Mouse (Mus musculus) midbrain, embryonic 12.5 days (tissue): Measurements from ENCODE around the gene Gm13090. TPM values are rescaled to one million over a fixed set of nuclear protein-coding genes. Genes with fewer than 3 reads are reported as not detected.
A peak's percentile ranks its signal among the peaks of the same experiment; 100 is the strongest.

Experiments used
- ATAC-seq: fragments of 200-750 bp; cut with Nextera tagmentation; 2 replicates; pipeline ENCODE4 v1.8.0; 2017; ENCODE audit warnings: low read depth, moderate TSS enrichment, moderate library complexity; ENCODE audit not compliant: low FRiP score
- H3K27ac ChIP-seq: fragments of 300-500 bp; sonication (generic); replicated peaks from 2 replicates; pipeline ENCODE4 v1.5.1; 2016; ENCODE audit warnings: mild to moderate bottlenecking
- H3K27me3 ChIP-seq: fragments of 300-500 bp; sonication (generic); 2 replicates; pipeline ENCODE4 v1.6.1; 2016; ENCODE audit warnings: mild to moderate bottlenecking
- H3K36me3 ChIP-seq: fragments of 300-500 bp; sonication (generic); 2 replicates; pipeline ENCODE4 v1.6.1; 2016
- H3K4me1 ChIP-seq: fragments of 300-500 bp; sonication (generic); 2 replicates; pipeline ENCODE4 v1.6.1; 2016
- H3K4me2 ChIP-seq: fragments of 300-500 bp; sonication (generic); replicated peaks from 2 replicates; pipeline ENCODE4 v1.6.1; 2016; ENCODE audit warnings: mild to moderate bottlenecking, moderate library complexity
- H3K4me3 ChIP-seq: fragments of 300-500 bp; sonication (generic); 2 replicates; pipeline ENCODE4 v1.5.1; 2016; ENCODE audit warnings: mild to moderate bottlenecking
- H3K9ac ChIP-seq: fragments of 300-500 bp; sonication (generic); replicated peaks from 2 replicates; pipeline ENCODE4 v1.6.1; 2016; ENCODE audit warnings: mild to moderate bottlenecking, moderate library complexity
- H3K9me3 ChIP-seq: fragments of 300-500 bp; sonication (generic); 2 replicates; pipeline ENCODE4 v1.6.1; 2016; ENCODE audit warnings: mild to moderate bottlenecking
- WGBS: fragments of 180-500 bp; shearing (Covaris S2); methylation state at CpG from one replicate; pipeline ENCODE4 v1.1.7; 2016; 5-methylcytosine and 5-hydroxymethylcytosine counted together
- polyA plus RNA-seq: library from polyadenylated mRNA; unstranded; fragments of >200 nt; fragmentation: Nextera tagmentation; extraction: Ambion mirVana; gene quantifications from 2 replicates; pipeline ENCODE4 v1.2.1, GENCODE M21; 2016

Gene Gm13090
- polyA plus RNA-seq = 0.43 TPM in 1 of 2 replicates, not detected in the other

DNA sequence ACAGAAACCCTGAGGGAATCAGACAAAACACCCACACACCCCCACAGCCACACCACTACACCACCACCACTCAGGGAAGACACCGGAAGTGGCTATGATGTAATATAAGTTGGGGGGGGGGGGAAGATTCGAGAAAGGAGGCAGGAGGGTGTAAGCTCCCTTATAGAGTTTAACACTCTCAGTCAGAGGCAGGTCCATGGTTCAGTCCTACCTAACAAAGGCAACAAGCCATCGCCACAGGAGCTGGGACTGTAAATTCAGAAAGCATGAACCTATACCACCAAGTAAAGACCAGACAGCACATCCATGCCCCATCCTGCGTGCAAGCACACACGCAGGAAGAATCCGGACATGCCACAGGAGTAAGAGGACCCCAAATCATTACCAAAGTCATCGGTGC, at the start of gene Gm13090:
Gene Gm13090 (plus strand): TSS at position 301 of the 400 bp plus-strand sequence.
- Histone ChIP-seq H3K9me3 (no peaks in the 10 kb centered on the region), H3K36me3 (peaks cover 51% of the 10 kb centered on the region), H3K4me1 (peaks cover 8% of the 10 kb centered on the region; the same call in 1 of the 2 replicates), H3K4me2 (no peak within 1 kb of the TSS), H3K4me3 (no peak within 1 kb of the TSS), H3K27me3 (no peaks in the 10 kb centered on the region), H3K27ac (no peak within 1 kb of the TSS), H3K9ac (no peak within 1 kb of the TSS)
- no peak for ATAC-seq
- WGBS = 93% methylated on average over 7 of the region's 7 CpGs

DNA sequence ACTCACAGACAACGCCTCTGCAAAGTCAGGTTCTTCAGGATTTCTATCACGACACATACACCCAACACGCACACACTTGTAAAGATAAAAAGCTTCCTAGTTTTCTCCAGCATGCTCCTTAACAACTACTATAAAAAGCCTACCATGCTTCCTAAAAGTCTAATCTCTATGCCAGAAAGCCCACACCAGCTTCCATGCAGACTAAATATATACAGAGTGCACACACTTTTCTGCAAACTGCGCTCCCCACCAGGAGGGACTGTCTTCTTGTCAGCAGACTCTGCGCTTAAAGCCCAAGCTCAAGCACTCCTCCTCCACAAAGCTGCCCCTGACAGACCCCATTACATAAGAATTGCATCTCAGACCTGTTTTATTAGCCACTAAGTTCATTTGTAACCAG, 47.9 kb upstream of the Gm13090 start:
- ATAC-seq = no peak
- WGBS = 89% methylated on average over 5 of the region's 5 CpGs
- no peak overlapping the region for H3K4me3 ChIP-seq
- no peak overlapping the region for H3K4me2 ChIP-seq
- H3K9me3 ChIP-seq = no peaks in the 10 kb centered on the region
- no peak overlapping the region for H3K27ac ChIP-seq
- no peak overlapping the region; the same call in 1 of the 2 replicates for H3K9ac ChIP-seq
- peaks cover 17% of the 10 kb centered on the region for H3K4me1 ChIP-seq
- H3K27me3 ChIP-seq = peaks cover 12% of the 10 kb centered on the region
- no peaks in the 10 kb centered on the region for H3K36me3 ChIP-seq

DNA sequence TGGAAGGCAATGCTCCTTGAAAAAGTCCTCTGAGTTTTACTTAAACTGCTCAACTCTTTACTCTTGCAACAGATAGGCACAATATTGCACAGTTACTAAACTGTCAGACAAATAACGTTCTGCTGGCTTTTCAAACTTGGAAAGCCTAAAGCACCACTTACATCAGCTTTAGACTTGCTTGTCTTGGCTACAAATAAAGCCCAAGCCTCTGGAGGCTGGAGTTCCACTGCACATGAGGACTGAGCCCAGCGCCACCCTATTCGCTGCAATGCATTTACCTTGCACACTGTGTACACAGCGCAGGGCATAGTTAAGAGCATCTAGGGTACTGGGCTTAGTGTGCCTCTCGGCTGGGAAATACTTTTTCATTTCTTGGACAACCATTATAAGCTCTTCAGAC, 46.1 kb upstream of the Gm13090 start:
- H3K36me3 ChIP-seq = peaks cover 11% of the 10 kb centered on the region
- peak overlapping the region; percentile 97 for H3K4me2 ChIP-seq
- no peak overlapping the region for H3K4me3 ChIP-seq
- peaks cover 17% of the 10 kb centered on the region for H3K4me1 ChIP-seq
- peaks cover 12% of the 10 kb centered on the region for H3K27me3 ChIP-seq
- H3K27ac ChIP-seq = no peak overlapping the region
- ATAC-seq = no peak
- 46% methylated on average over 5 of the region's 5 CpGs for WGBS
- H3K9ac ChIP-seq = no peak overlapping the region
- H3K9me3 ChIP-seq = no peaks in the 10 kb centered on the region

DNA sequence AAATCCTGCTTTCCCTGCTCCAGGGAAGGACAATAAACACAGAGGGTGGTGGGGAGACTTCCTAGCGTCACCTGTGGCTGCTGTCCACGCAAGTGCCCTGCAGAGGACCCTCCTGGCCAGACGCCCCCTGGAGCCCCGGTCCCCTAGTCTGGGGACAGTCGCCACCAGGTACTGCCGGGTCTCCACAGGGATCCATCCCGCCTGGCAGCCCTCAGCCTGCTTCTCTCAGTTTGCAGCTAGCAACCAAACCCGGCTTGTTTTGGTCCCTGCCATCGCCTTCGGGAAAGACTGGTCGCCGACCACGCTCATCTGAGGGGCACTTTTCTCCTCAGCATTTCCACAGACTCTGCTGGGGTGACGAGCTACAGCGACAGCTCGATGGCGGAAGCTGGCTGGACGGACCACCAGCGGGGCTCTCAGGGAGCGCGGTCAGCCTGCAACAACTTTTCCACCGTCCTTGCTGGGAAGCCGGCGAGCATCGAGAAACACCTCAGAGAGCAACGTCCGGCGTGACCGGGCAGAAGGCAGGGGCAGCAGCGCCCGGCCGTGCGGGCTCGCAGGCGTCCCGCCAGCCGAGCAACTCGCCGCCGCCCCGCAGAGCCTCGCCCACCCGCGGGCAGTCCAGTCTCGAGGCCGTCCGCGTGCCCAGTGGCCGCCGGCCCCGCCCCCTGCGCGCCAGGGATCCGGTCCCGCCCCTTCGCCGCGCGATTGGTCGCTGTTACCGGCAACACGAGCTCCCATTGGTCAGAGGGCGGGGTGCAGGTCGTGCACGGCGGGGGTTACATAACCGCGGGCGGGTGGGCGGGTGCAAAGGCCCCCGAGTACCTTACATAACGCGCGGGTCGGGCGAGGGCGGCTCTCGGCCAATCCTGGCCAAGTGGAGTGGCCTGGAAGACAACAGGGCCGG, 45.1 kb upstream of the Gm13090 start, which contains the start of gene Per3:
Gene Per3 (minus strand): TSS at position 629 of the 907 bp plus-strand sequence.
- Histone ChIP-seq H3K9me3 (no peaks in the 10 kb centered on the region), H3K27me3 (peaks cover 12% of the 10 kb centered on the region), H3K4me2 (peak within 1 kb of the TSS; percentile 97), H3K4me1 (peaks cover 17% of the 10 kb centered on the region), H3K27ac (no peak within 1 kb of the TSS), H3K9ac (peak within 1 kb of the TSS; percentile 61), H3K36me3 (peaks cover 22% of the 10 kb centered on the region), H3K4me3 (peak within 1 kb of the TSS; percentile 58)
- under 1% methylated on average over 68 of the region's 79 CpGs for WGBS
- ATAC-seq = peak; percentile 97

DNA sequence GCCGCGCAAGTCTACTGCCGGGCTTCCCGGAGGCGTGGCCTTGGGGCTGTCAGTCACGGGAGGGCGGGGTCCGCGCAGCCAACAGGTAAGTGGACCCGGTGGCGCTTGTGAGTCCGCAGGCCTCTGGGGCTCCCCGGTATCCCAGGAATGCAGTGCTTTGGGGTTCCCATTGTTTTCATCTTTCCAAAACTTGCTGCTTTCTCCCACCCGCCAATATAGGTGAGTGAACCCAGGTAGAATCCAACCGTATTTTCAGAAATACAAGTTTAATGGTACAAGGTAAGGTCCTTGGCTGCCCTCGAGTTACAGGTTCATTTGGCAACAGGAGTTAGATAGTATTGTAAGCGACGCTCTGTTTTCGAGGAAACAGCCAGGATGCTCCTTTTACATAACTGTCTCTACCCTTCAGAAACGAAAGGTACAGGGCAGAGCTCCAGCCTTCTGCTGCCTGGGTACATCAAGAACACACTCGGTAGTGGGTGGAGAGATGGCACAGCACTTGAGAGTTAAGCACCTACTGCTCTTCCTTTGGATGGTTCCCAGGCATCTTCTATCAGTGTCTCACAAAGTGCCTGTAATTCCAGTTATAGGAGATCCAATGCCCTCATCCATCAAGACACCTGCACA, 44.3 kb upstream of the Gm13090 start:
- Histone ChIP-seq H3K9me3 (no peaks in the 10 kb centered on the region), H3K4me3 (peak overlapping the region; percentile 58), H3K27ac (no peak overlapping the region), H3K4me1 (peaks cover 17% of the 10 kb centered on the region), H3K4me2 (peak overlapping the region; percentile 97), H3K36me3 (peaks cover 28% of the 10 kb centered on the region), H3K27me3 (peaks cover 12% of the 10 kb centered on the region), H3K9ac (peak overlapping the region; percentile 61; the same call in 1 of the 2 replicates)
- 4% methylated on average over 21 of the region's 21 CpGs for WGBS
- no peak; the same call in 1 of the 2 replicates for ATAC-seq

DNA sequence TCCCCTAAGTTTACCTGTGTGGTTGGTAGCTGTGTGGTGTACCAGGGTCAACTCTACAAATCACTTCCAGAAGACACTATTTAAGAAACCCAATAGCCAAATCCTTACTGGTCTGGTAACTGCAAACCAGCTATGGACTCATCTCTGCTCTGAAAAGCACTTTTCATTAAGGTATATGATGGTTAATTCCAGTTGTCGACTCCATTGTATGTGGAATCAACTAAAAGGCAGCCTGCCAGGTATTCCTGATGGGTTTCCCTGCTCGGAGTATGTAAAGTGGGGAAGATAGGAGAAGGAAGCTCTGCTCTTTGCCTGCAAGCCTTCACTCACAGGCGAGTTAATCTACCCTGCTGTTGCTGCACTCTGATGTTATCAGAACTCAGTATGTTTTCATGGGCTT, 42.8 kb upstream of the Gm13090 start:
- Histone ChIP-seq H3K36me3 (peaks cover 39% of the 10 kb centered on the region), H3K4me2 (no peak overlapping the region), H3K27me3 (peaks cover 12% of the 10 kb centered on the region), H3K27ac (no peak overlapping the region), H3K9me3 (no peaks in the 10 kb centered on the region), H3K4me1 (peaks cover 17% of the 10 kb centered on the region), H3K9ac (no peak overlapping the region), H3K4me3 (no peak overlapping the region)
- 92% methylated on average over 3 of the region's 3 CpGs for WGBS
- ATAC-seq = no peak

DNA sequence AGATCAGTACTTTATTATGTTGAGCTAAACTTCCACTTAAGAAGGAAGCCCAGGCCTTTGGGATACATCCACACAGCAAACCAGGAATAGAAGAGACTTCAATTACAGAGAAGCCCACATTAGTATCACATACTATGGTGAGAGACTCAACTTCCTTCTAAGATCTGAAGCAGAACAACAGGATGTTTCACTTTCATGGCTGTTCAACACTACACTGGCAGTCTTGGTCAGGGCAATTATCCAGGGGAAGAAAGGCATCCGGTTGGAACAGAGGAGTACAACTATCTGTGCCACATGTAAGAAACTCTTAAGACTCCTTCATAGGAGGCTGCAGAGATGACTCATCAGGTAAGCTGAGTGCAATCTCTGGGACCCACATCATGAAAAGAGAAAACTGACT, 38.2 kb upstream of the Gm13090 start:
- peaks cover 62% of the 10 kb centered on the region for H3K36me3 ChIP-seq
- H3K4me3 ChIP-seq = no peak overlapping the region
- no peak overlapping the region for H3K4me2 ChIP-seq
- no peak for ATAC-seq
- 0 out of 2 replicates have a peak, but pooled peaks cover 2% of the 10 kb centered on the region for H3K4me1 ChIP-seq
- H3K9ac ChIP-seq = no peak overlapping the region
- no peaks in the 10 kb centered on the region for H3K27me3 ChIP-seq
- no peaks in the 10 kb centered on the region for H3K9me3 ChIP-seq
- no peak overlapping the region for H3K27ac ChIP-seq
- WGBS = 91% methylated on average over 1 of the region's 1 CpGs

DNA sequence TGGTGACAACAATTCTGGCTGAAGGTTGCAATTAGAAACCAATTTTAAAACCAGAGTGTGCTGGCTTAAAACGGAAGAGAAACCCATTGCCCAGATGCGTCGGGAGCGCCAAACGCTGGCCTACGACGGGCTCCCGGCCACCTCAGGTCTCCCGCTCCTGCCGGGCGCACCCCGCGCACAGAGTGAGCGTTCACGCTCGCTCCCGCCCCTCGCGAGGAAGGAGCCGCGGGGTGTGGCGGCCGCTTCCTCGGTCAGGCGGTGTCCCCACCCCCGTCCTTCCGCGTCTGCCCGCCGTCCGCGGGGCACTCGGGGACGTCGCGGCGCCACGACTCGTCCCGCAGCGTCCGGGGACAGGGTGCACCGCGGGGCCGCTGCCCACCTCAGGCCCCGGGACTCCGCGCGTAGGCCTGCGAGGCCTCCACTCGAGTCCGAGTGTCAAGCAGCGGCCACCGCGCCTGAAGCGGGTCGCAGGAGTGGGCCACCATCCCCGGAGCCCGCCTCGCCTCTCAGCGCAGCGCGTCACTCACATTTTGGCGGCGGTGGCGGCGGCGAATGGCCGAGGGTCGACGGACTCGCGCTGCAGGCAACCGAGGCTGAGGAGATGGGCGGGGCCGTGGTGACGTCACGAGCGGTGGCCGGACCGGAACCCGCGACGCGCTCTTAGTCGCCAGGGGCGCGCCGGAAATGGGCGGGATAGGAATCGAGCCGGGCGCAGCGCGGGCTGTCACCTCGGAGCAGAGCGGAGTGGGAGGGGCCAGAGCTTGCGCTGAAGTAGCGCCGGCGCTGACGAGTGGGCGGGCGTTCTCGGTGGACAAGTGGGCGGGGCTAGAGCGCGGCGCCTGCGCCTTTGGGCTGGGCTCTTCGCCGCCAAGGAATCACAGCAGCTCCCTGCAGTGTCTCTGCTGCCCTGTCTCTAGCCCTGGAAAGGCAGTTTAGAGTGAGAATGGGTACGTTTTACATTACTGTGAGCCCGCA, 31.7 kb upstream of the Gm13090 start, which contains the start of gene Vamp3:
Gene Vamp3 (minus strand): TSS at position 617 of the 975 bp plus-strand sequence.
- Histone ChIP-seq H3K9me3 (no peaks in the 10 kb centered on the region), H3K36me3 (peaks cover 36% of the 10 kb centered on the region), H3K4me2 (peak within 1 kb of the TSS; percentile 67), H3K27me3 (no peaks in the 10 kb centered on the region), H3K27ac (peak within 1 kb of the TSS; percentile 91), H3K4me3 (peak within 1 kb of the TSS; percentile 91), H3K4me1 (peaks cover 16% of the 10 kb centered on the region), H3K9ac (peak within 1 kb of the TSS; percentile 89)
- WGBS = under 1% methylated on average over 111 of the region's 114 CpGs
- peak; percentile 99 for ATAC-seq

DNA sequence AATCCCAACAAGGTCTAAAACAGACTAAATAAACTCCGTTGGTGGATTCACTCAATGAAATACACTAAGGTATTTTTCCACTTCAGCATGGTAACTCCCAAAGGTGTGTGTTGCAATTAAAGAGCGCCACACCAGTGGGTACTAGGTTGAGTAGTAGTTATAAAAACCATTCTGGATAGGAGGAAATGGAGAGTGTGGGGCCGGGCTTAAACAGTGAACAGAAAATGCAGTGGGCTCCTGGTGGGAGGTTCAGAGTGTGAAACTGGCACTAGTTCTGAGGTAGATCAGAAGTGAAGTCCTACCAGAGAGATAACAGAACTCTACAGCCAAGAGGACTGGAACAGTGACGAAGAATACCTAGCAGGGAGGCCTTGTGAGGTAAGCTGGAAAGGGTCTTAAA, 30.7 kb upstream of the Gm13090 start:
- peaks cover 42% of the 10 kb centered on the region for H3K36me3 ChIP-seq
- H3K27ac ChIP-seq = peak overlapping the region; percentile 84
- H3K4me1 ChIP-seq = peaks cover 16% of the 10 kb centered on the region
- H3K27me3 ChIP-seq = no peaks in the 10 kb centered on the region
- 82% methylated on average over 4 of the region's 4 CpGs for WGBS
- H3K4me2 ChIP-seq = peak overlapping the region; percentile 67
- ATAC-seq = no peak
- peak overlapping the region; percentile 91 for H3K4me3 ChIP-seq
- H3K9me3 ChIP-seq = no peaks in the 10 kb centered on the region
- peak overlapping the region; percentile 47; the same call in 1 of the 2 replicates for H3K9ac ChIP-seq

DNA sequence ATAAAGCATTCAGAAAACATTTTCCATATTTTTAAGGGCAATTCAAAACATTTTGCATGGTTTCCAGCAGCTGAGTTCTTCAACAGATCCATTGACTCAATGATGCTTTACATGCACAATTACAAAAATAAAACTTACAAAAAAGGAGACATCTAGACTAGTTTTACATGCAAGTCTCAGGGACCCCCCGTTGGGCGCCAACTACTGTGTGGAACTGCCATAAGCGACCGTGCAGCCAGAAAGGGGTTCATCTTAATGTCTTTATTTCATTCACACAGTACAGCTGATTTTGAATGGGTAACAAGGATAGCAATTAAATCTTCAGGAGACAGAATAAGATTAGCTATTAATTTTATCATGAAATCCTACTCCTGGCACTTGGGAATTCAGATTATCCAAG, 29.8 kb upstream of the Gm13090 start:
- Histone ChIP-seq H3K4me1 (peaks cover 16% of the 10 kb centered on the region), H3K9me3 (no peaks in the 10 kb centered on the region), H3K27me3 (no peaks in the 10 kb centered on the region), H3K4me2 (no peak overlapping the region), H3K36me3 (peaks cover 40% of the 10 kb centered on the region), H3K27ac (no peak overlapping the region), H3K9ac (no peak overlapping the region), H3K4me3 (no peak overlapping the region)
- no peak for ATAC-seq
- 92% methylated on average over 4 of the region's 4 CpGs for WGBS

DNA sequence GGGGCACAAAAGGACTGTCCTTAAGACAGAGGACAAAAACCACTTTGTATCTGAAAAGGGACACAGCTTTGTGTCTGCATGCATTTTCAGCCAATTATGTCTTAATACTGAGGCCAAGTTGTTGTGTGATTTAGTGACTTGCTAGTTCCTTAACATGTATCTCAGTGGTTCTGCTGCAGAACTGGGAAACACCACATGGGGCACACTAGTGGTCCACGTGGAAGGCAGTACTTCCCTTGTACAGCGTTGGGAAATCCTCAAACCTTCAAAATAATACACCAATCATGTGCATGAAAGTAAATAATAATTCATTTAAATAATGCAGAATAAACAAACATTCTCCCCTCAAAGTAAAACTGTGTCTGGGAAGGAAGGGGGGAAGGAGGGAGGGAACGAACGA, 20.6 kb upstream of the Gm13090 start:
- H3K36me3 ChIP-seq = peaks cover 76% of the 10 kb centered on the region
- no peak overlapping the region for H3K4me3 ChIP-seq

More for the DNA sequence above, 20.6 kb upstream of the Gm13090 start:
- no peak overlapping the region for H3K27ac ChIP-seq
- H3K27me3 ChIP-seq = no peaks in the 10 kb centered on the region
- 84% methylated on average over 4 of the region's 4 CpGs for WGBS
- H3K4me2 ChIP-seq = no peak overlapping the region
- no peak overlapping the region for H3K9ac ChIP-seq
- ATAC-seq = no peak
- no peaks in the 10 kb centered on the region for H3K9me3 ChIP-seq
- H3K4me1 ChIP-seq = no peaks in the 10 kb centered on the region
